Comparison of ENCODE assay signal across 23 mouse cellular contexts in the genomic region with DNA sequence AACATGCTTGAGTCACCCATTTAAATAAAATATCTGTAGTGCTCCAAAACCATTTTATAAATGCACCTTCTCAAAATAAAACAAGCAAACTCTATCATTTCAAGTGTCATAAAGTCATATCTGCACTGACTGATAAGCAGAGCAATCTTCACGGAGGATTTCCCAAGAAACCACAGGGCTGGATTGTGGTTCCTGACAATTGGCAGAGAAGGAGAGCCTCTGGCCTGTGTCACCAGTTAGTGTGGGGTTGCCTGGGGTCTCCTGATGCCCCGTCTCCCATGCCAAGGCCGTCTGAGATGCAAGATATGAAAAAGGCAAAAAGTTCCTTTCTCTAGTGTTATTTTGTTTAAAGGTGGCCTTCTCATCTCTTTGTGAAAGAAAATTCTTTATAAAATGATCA.
"Had no signal": no experiment of that assay in that cellular context is flagged by ENCODE, and none has a peak within 500 bp of the region (broad histone marks: within the 10 kb centered on the region; RNA-seq: fewer than 3 reads in every experiment).

No protein-coding gene starts in this region.

- H3K27ac ChIP-seq: lung, embryonic 15.5 days; macrophage; midbrain, embryonic 10.5 days; midbrain, embryonic 12.5 days; neural tube, embryonic 13.5 days; neural tube, embryonic 15.5 days; stomach, embryonic 15.5 days; stomach, postnatal 0 days had no signal

- H3K36me3 ChIP-seq: lung, embryonic 15.5 days; midbrain, embryonic 10.5 days; midbrain, embryonic 12.5 days; neural tube, embryonic 13.5 days; neural tube, embryonic 15.5 days; stomach, embryonic 15.5 days had no signal

- H3K27me3 ChIP-seq: lung, embryonic 15.5 days; midbrain, embryonic 12.5 days; neural tube, embryonic 13.5 days; neural tube, embryonic 15.5 days; stomach, embryonic 15.5 days had no signal

- H3K9ac ChIP-seq: liver, postnatal 0 days; lung, embryonic 15.5 days; midbrain, embryonic 12.5 days; neural tube, embryonic 13.5 days; neural tube, embryonic 15.5 days; stomach, embryonic 15.5 days had no signal

- H3K9me3 ChIP-seq: lung, embryonic 15.5 days; midbrain, embryonic 10.5 days; midbrain, embryonic 12.5 days; neural tube, embryonic 13.5 days; neural tube, embryonic 15.5 days; stomach, embryonic 15.5 days had no signal

- ATAC-seq: liver, postnatal 0 days; lung, postnatal 0 days; midbrain, embryonic 16.5 days had no signal

- DNase-seq: liver, postnatal 0 days; lung, adult 2 months; lung, postnatal 14 days; lung, postnatal 36 days; midbrain, embryonic 14.5 days; retina, postnatal 1 day; right cerebral cortex, adult 18-20 months; right cerebral cortex, postnatal 25 days; right cerebral cortex, postnatal 4 days; thymus, adult 2 months; thymus, postnatal 25 days; thymus, postnatal 4 days had no signal

- H3K4me3 ChIP-seq: lung, embryonic 15.5 days; midbrain, embryonic 10.5 days; midbrain, embryonic 12.5 days; myocyte; neural tube, embryonic 13.5 days; neural tube, embryonic 15.5 days; stomach, embryonic 15.5 days had no signal

- H3K4me2 ChIP-seq: lung, embryonic 15.5 days; midbrain, embryonic 12.5 days; neural tube, embryonic 13.5 days; neural tube, embryonic 15.5 days; stomach, embryonic 15.5 days had no signal

- H3K4me1 ChIP-seq: lung, embryonic 15.5 days; midbrain, embryonic 10.5 days; midbrain, embryonic 12.5 days; neural tube, embryonic 13.5 days; neural tube, embryonic 15.5 days; stomach, embryonic 15.5 days had no signal
